Mouse (Mus musculus) cerebellum, adult 2 months (tissue): ENCODE data around the gene Trpc5.

Experiments used
- CTCF ChIP-seq: fragments of 200-500 bp; IDR thresholded peaks from 2 replicates; pipeline ENCODE4 v1.5.1; 2011; ENCODE audit warnings: low read depth, mild to moderate bottlenecking, control low read depth, low read length, moderate library complexity, borderline replicate concordance; ENCODE audit not compliant: insufficient read depth
- POLR2A ChIP-seq: fragments of 200-500 bp; IDR thresholded peaks from 2 replicates; pipeline ENCODE4 v1.6.1; 2011; ENCODE audit warnings: low read length, control low read depth, borderline replicate concordance; ENCODE audit not compliant: insufficient read depth

GRCm38 (mm10) chrX:144536431-144536830 lies 151.5 kb downstream of the Trpc5 start:
- TF ChIP-seq CTCF (no peak), POLR2A (no peak)
